Mouse (Mus musculus) testis, adult 2 months (tissue): ENCODE data around the gene Adgrf1.

Experiments
- CTCF ChIP-seq: fragments of 200-500 bp; IDR thresholded peaks from 2 replicates; pipeline ENCODE4 v1.5.1; 2012; ENCODE audit warnings: low read depth, mild to moderate bottlenecking, inconsistent platforms, low read length, moderate library complexity; ENCODE audit not compliant: control insufficient read depth, insufficient read depth, insufficient replicate concordance
- POLR2A ChIP-seq: fragments of 200-500 bp; IDR thresholded peaks from 2 replicates; pipeline ENCODE4 v1.6.1; 2012; ENCODE audit warnings: low read depth, mild to moderate bottlenecking, inconsistent platforms, low read length, moderate library complexity; ENCODE audit not compliant: control insufficient read depth

DNA sequence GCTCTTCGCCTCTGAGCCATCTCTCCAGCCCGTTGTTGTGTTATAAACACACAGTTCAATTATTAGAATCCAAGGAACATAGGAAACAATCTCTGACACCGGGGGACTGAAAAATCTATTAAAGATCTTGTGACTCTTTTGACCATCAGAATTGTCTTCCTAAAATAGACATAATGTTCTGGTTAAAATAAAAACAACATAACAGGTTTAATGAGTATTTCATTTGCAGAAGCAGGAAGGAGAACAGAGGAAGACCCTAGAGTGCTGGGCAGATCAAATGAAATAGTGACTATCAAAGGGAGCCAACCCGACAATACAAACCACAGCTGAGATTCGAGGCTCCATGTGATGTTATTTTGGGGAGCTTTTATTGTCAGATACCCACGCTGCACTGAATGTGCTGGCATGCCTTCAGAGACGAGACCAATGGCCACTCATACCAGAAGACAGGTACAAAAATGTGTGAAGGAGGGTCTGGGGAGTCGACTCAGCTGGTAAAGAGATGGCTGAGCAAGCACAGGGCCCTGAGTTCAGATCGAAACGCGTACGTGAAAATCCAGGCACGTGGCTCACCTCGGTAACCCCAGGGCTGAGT lies 33.4 kb upstream of the Adgrf1 start:
- TF ChIP-seq CTCF (no peak), POLR2A (no peak)
